Mouse (Mus musculus) neural tube, embryonic 10.5 days (tissue): Measurements from ENCODE around the gene Nkpd1.
"Not testable (repeated sequence)": the region's sequence is repeated elsewhere in the genome, so short reads cannot be mapped to it uniquely, and the experiment has no call there.

Source experiments
- DNase-seq: peaks from one replicate; pipeline ENCODE4 v3.0.0-alpha.2; 2017; ENCODE audit warnings: low spot score; ENCODE audit errors: extremely low spot score

Gene Nkpd1

GRCm38 (mm10) chr7:19506326-19506725, 11.3 kb upstream of the Nkpd1 start:
- DNase-seq = no peak

GRCm38 (mm10) chr7:19506969-19507611, 10.5 kb upstream of the Nkpd1 start:
- peak; percentile 81 for DNase-seq

- DNase-seq = no peak
Measured at GRCm38 (mm10) chr7:19507612-19507981, 10.0 kb upstream of the Nkpd1 start.

GRCm38 (mm10) chr7:19508150-19508923, 9.3 kb upstream of the Nkpd1 start, which contains the start of the genes Bloc1s3 and Trappc6a:
TSS of gene Bloc1s3 (minus strand) at chr7:19508367.
TSS of gene Trappc6a (plus strand) at chr7:19508395.
- peak; percentile 92 for DNase-seq

- DNase-seq = no peak
Measured at GRCm38 (mm10) chr7:19508924-19509568, 8.6 kb upstream of the Nkpd1 start.

- DNase-seq = no peak
Measured at GRCm38 (mm10) chr7:19509786-19510185, 7.9 kb upstream of the Nkpd1 start.

GRCm38 (mm10) chr7:19511934-19512333, 5.7 kb upstream of the Nkpd1 start:
- not testable (repeated sequence) for DNase-seq

GRCm38 (mm10) chr7:19512353-19512752, 5.3 kb upstream of the Nkpd1 start:
- no peak for DNase-seq

- DNase-seq = peak; percentile 46
Measured at GRCm38 (mm10) chr7:19520032-19520431, 2.4 kb downstream of the Nkpd1 start.

GRCm38 (mm10) chr7:19523017-19523756, 5.5 kb downstream of the Nkpd1 start:
- DNase-seq = no peak

- DNase-seq = peak; percentile 76
Measured at GRCm38 (mm10) chr7:19523757-19524419, 6.2 kb downstream of the Nkpd1 start.

- no peak for DNase-seq
Measured at GRCm38 (mm10) chr7:19524420-19525104, 6.9 kb downstream of the Nkpd1 start.

- no peak for DNase-seq
Measured at GRCm38 (mm10) chr7:19525105-19525481, 7.5 kb downstream of the Nkpd1 start.

GRCm38 (mm10) chr7:19531077-19531476, 13.4 kb downstream of the Nkpd1 start:
- DNase-seq = no peak

GRCm38 (mm10) chr7:19532240-19532639, 14.6 kb downstream of the Nkpd1 start:
- DNase-seq = no peak

GRCm38 (mm10) chr7:19534676-19535075, 17.0 kb downstream of the Nkpd1 start:
- DNase-seq = no peak

- DNase-seq = no peak
Measured at GRCm38 (mm10) chr7:19540771-19541566, 23.3 kb downstream of the Nkpd1 start.

- no peak for DNase-seq
Measured at GRCm38 (mm10) chr7:19541681-19542154, 24.1 kb downstream of the Nkpd1 start.

- DNase-seq = no peak
Measured at GRCm38 (mm10) chr7:19542155-19542691, 24.6 kb downstream of the Nkpd1 start.
